Mouse (Mus musculus) CH12.LX (cell line): ENCODE measurements around the gene Fam168b. TPM values are rescaled to one million over a fixed set of nuclear protein-coding genes. Genes with fewer than 3 reads are reported as not detected.
A peak's percentile ranks its signal among the peaks of the same experiment; 100 is the strongest.

Experiments
- DNase-seq: peaks from one replicate; pipeline ENCODE4 v3.0.0-alpha.2; 2013; ENCODE audit errors: extremely low read depth
- H3K27ac ChIP-seq: 2 replicates; pipeline ENCODE4 v1.5.1; 2012; ENCODE audit warnings: low read depth, mild to moderate bottlenecking, control low read depth, moderate library complexity; ENCODE audit not compliant: insufficient read depth
- H3K27me3 ChIP-seq: replicated peaks from 2 replicates; pipeline ENCODE3; 2012; ENCODE audit warnings: inconsistent platforms
- H3K36me3 ChIP-seq, 2 experiments: replicated peaks in 1 of 2; 2 replicates each; pipeline versions ENCODE3 to v1.6.1; 2012; ENCODE audit warnings: inconsistent platforms in 1 of 2, low read length in 1 of 2, mild to moderate bottlenecking in 1 of 2, mixed read lengths in 1 of 2, moderate library complexity in 1 of 2; ENCODE audit not compliant: control insufficient read depth in 1 of 2, insufficient read depth in 1 of 2
- H3K4me1 ChIP-seq, 2 experiments: 2 replicates each; pipeline ENCODE4 v1.6.1; 2012; ENCODE audit warnings: inconsistent platforms in 1 of 2, moderate library complexity in 1 of 2; ENCODE audit not compliant: insufficient read depth in 2 of 2, control insufficient read depth in 1 of 2
- H3K4me2 ChIP-seq: 2 replicates; pipeline ENCODE4 v1.6.1; 2012; ENCODE audit warnings: low read depth, mild to moderate bottlenecking, control low read depth; ENCODE audit not compliant: poor library complexity, insufficient read depth, severe bottlenecking
- H3K4me3 ChIP-seq, 3 experiments: fragments of 150-350 bp in 1 of 3; sonication (generic) in 1 of 3; replicated peaks in 1 of 3; 2 replicates each; pipeline versions ENCODE3 to v1.5.1; 2011 to 2012; ENCODE audit warnings: low read depth in 2 of 3, low read length in 2 of 3, mild to moderate bottlenecking in 2 of 3, moderate library complexity in 2 of 3, control low read depth in 1 of 3, improper control_type of control experiment in 1 of 3, inconsistent platforms in 1 of 3, mixed read lengths in 1 of 3; ENCODE audit not compliant: poor library complexity in 1 of 3
- H3K79me2 ChIP-seq: replicated peaks from 2 replicates; pipeline ENCODE4 v1.6.1; 2012; ENCODE audit warnings: mild to moderate bottlenecking, moderate library complexity; ENCODE audit not compliant: control insufficient read depth, poor library complexity, insufficient read depth, severe bottlenecking; ENCODE audit errors: extremely low read depth
- H3K9ac ChIP-seq: 2 replicates; pipeline ENCODE4 v1.6.1; 2012; ENCODE audit warnings: low read depth, mild to moderate bottlenecking, control low read depth, moderate library complexity; ENCODE audit not compliant: insufficient read depth
- H3K9me3 ChIP-seq: replicated peaks from 2 replicates; pipeline ENCODE3; 2012; ENCODE audit warnings: low read length, inconsistent platforms, mixed read lengths
- BHLHE40 ChIP-seq: IDR thresholded peaks from 2 replicates; pipeline ENCODE4 v1.6.1; 2011; ENCODE audit warnings: mild to moderate bottlenecking, low read depth, low read length, improper control_type of control experiment
- CHD2 ChIP-seq: IDR thresholded peaks from 2 replicates; pipeline ENCODE4 v1.6.1; 2011; ENCODE audit warnings: low read length, improper control_type of control experiment
- EP300 ChIP-seq: IDR thresholded peaks from 2 replicates; pipeline ENCODE4 v1.6.1; 2011; ENCODE audit warnings: low read length, improper control_type of control experiment
- GABPA ChIP-seq: IDR thresholded peaks from 2 replicates; pipeline ENCODE4 v1.6.1; 2012; ENCODE audit warnings: low read depth, low read length, improper control_type of control experiment, inconsistent platforms; ENCODE audit not compliant: insufficient replicate concordance
- HCFC1 ChIP-seq: IDR thresholded peaks from 2 replicates; pipeline ENCODE4 v1.6.1; 2012; ENCODE audit warnings: low read depth, mild to moderate bottlenecking, inconsistent platforms, low read length, improper control_type of control experiment
- IRF4 ChIP-seq: IDR thresholded peaks from 2 replicates; pipeline ENCODE4 v1.6.1; 2014; ENCODE audit warnings: low read depth, mild to moderate bottlenecking, inconsistent platforms, low read length, improper control_type of control experiment
- JUN ChIP-seq: IDR thresholded peaks from 2 replicates; pipeline ENCODE4 v1.6.1; 2011; ENCODE audit warnings: low read depth, mild to moderate bottlenecking, low read length, improper control_type of control experiment, moderate library complexity; ENCODE audit not compliant: insufficient read depth
- JUND ChIP-seq: conservative IDR thresholded peaks from 2 replicates; pipeline ENCODE4 v1.6.1; 2011; ENCODE audit warnings: low read depth, low read length, improper control_type of control experiment
- MAFK ChIP-seq: IDR thresholded peaks from 2 replicates; pipeline ENCODE4 v1.6.1; 2011; ENCODE audit warnings: low read length, improper control_type of control experiment; ENCODE audit not compliant: insufficient replicate concordance
- MEF2A ChIP-seq: IDR thresholded peaks from 2 replicates; pipeline ENCODE4 v1.6.1; 2014; ENCODE audit warnings: low read depth, mild to moderate bottlenecking, inconsistent platforms, low read length, improper control_type of control experiment, borderline replicate concordance
- POLR2A ChIP-seq: IDR thresholded peaks from 2 replicates; pipeline ENCODE4 v1.6.1; 2011; ENCODE audit warnings: low read depth, mild to moderate bottlenecking, improper control_type of control experiment, low read length
- RCOR1 ChIP-seq: conservative IDR thresholded peaks from 2 replicates; pipeline ENCODE4 v1.6.1; 2012; ENCODE audit warnings: low read depth, mild to moderate bottlenecking, inconsistent platforms, low read length, improper control_type of control experiment
- SIN3A ChIP-seq: IDR thresholded peaks from 2 replicates; pipeline ENCODE4 v1.6.1; 2012; ENCODE audit warnings: low read length, improper control_type of control experiment, inconsistent platforms
- TBP ChIP-seq: conservative IDR thresholded peaks from 2 replicates; pipeline ENCODE4 v1.6.1; 2011; ENCODE audit warnings: low read depth, low read length, improper control_type of control experiment
- USF2 ChIP-seq: conservative IDR thresholded peaks from 2 replicates; pipeline ENCODE4 v1.6.1; 2011; ENCODE audit warnings: low read depth, low read length, improper control_type of control experiment
- ZKSCAN1 ChIP-seq: IDR thresholded peaks from 2 replicates; pipeline ENCODE4 v1.6.1; 2012; ENCODE audit warnings: low read depth, inconsistent platforms, low read length, improper control_type of control experiment, borderline replicate concordance
- ZMIZ1 ChIP-seq: IDR thresholded peaks from 2 replicates; pipeline ENCODE4 v1.6.1; 2012; ENCODE audit warnings: low read depth, mild to moderate bottlenecking, inconsistent platforms, low read length, improper control_type of control experiment
- ZNF384 ChIP-seq: IDR thresholded peaks from 2 replicates; pipeline ENCODE4 v1.6.1; 2012; ENCODE audit warnings: low read depth, low read length, improper control_type of control experiment, inconsistent platforms
- dilution Hi-C: fragments of 300-500 bp; cut with MboI; formaldehyde crosslinking; loops from 2 replicates; pipeline ENCODE4 v1.14.3; 2020; ENCODE audit warnings: low sequenced_read_pairs; ENCODE audit not compliant: extremely low pct_unique_long_range_greater_than_20kb, extremely low pct_ligation_motif_present
- in situ Hi-C: fragments of 300-500 bp; cut with MboI; formaldehyde crosslinking; loops from 3 replicates; pipeline ENCODE4 v1.14.3; 2019; ENCODE audit warnings: low sequenced_read_pairs, low pct_ligation_motif_present, low pct_unique_long_range_greater_than_20kb, mixed read lengths
- polyA plus RNA-seq: library from polyadenylated mRNA; unstranded; fragments of >175 nt; gene quantifications from 2 replicates; pipeline ENCODE4 v1.2.1, GENCODE M21; 2012; ENCODE audit warnings: low read depth; ENCODE audit not compliant: insufficient read length
- total RNA-seq, 2 experiments: library from RNA; depleted of rRNA; stranded (reverse); fragments of 300-350 nt in 1 of 2; fragments of >200 nt in 1 of 2; gene quantifications; 2 replicates each; pipeline ENCODE4 v1.2.3; 2012 to 2014

Gene Fam168b
- total and polyA plus RNA-seq, 3 experiments: 50.5 to 67.5 (median 60.9) TPM

- Histone ChIP-seq H3K9me3 (no peaks in the 10 kb centered on the region), H3K36me3 (peaks cover 0 to 28% of the 10 kb centered on the region in 2 experiments), H3K4me2 (no peak overlapping the region), H3K9ac (no peak overlapping the region), H3K79me2 (peaks cover 3% of the 10 kb centered on the region; the same call in 1 of the 2 replicates), H3K27ac (no peak overlapping the region), H3K4me3 (no peak overlapping the region), H3K27me3 (no peaks in the 10 kb centered on the region), H3K4me1 (peaks cover 6 to 49% of the 10 kb centered on the region in 2 experiments)
- no peak for DNase-seq
- dilution Hi-C loops: no loop called here
- TF ChIP-seq POLR2A (no peak), USF2 (no peak), GABPA (no peak), ZNF384 (no peak)
- in situ Hi-C loops: no loop called here
Measured at GRCm38 (mm10) chr1:34853786-34854185, 10.9 kb upstream of the Fam168b start.

DNA sequence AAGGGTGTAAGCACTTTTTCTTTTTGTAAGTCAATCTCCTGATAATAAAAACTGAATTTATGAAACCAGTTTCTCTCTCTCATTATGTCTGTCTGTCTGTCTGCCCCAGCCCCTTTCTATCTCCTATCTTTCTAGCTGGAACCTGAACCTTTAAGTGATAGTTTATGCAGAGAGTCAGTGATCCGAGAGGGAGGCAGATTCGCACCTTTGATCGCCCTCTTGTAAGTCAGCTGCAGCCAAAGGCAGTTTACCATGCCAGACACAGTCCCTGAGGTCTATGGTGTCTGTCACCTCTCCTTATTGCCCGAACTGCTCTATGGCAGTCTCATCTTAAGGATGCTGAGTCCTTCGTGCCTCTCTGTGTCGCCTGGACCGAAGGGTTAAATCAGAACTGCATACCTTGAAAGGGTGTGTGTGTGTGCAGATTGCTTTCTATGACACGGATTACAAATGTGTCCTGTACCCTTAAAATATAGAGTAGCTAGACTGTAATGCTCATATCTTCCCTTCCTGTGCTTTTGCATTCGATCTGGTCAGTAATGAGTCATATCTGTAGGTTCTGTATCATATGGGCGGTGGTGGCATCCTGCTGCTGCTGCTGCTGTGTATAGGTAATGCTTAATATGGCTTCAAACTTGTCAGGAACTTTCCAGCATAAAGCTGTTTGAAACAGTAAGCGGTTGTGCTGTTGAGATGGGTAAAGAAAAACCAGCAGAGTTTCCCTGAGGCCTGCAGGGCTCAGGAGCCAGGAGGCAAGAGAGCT lies 9.4 kb upstream of the Fam168b start:
- Histone ChIP-seq H3K79me2 (peaks cover 3% of the 10 kb centered on the region; the same call in 1 of the 2 replicates), H3K4me1 (peaks cover 9 to 48% of the 10 kb centered on the region in 2 experiments), H3K27ac (no peak overlapping the region), H3K9me3 (no peaks in the 10 kb centered on the region), H3K4me3 (peak overlapping the region in 2 of 3 experiments; percentile 2 to 56), H3K4me2 (peak overlapping the region; percentile 53), H3K27me3 (no peaks in the 10 kb centered on the region), H3K36me3 (peaks cover 0 to 19% of the 10 kb centered on the region in 2 experiments), H3K9ac (peak overlapping the region; percentile 25; the same call in 1 of the 2 replicates)
- in situ Hi-C loops (no loop called here), dilution Hi-C loops (no loop called here)
- TF ChIP-seq RCOR1: no peak
- no peak for TF ChIP-seq MEF2A
- TF ChIP-seq MAFK: no peak
- TF ChIP-seq ZKSCAN1: no peak
- no peak for TF ChIP-seq CHD2
- TF ChIP-seq SIN3A: no peak
- TF ChIP-seq ZMIZ1: no peak
- TF ChIP-seq EP300: no peak
- no peak for TF ChIP-seq TBP
- no peak for TF ChIP-seq JUN
- no peak for TF ChIP-seq POLR2A
- no peak for TF ChIP-seq JUND
- TF ChIP-seq BHLHE40: no peak
- no peak for TF ChIP-seq HCFC1
- TF ChIP-seq IRF4: no peak
- TF ChIP-seq USF2: no peak
- DNase-seq: no peak
